Mouse (Mus musculus) thymus, postnatal 10 days (tissue): Measurements from ENCODE around the gene Tfap2b.

Experiments used
- DNase-seq, 2 experiments: peaks; one replicate each; pipeline ENCODE4 v3.0.0; 2021; ENCODE audit warnings: low spot score in 2 of 2

Tfap2b gene

DNA sequence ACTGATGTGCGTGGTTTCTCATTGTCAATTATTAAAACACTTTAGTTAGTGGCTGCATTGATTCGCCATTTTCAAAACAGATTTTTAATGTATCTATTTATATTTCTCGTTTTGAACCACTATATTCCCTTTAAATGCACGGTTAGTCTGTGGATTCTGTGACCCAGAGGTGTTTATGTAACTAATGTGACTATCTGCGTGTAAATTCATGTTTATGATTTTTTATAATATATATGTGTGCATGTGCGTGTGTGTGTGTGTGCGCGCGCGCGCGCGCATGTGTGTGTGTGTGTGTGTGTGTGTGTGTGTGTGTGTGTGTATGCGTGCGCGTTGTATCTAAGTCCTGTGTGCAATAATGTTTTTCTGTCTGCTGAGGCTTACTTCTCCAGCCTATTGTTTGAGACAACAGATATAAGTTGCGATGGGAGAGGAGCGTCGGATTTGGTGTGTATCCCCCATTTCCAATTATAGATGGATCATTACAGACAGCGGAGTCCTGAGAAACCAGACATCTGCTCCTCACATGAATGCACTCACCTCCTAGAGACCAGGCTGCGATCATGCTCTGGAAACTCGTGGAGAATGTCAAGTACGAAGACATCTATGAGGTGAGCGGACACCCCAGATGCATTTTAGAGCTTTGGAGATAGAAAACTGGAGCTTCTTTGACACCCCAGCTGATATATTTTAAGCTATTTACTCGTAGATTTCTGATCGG lies at the start of gene Tfap2b:
Gene Tfap2b (plus strand): TSS at position 274 of the 718 bp plus-strand sequence.
- DNase-seq = no peak

- peak in 1 of 2 experiments; percentile 9 for DNase-seq
Observed at GRCm38 (mm10) chr1:19178742-19179397, 29.8 kb upstream of the Tfap2b start.

- no peak for DNase-seq
Observed at GRCm38 (mm10) chr1:19205649-19206048, 3.1 kb upstream of the Tfap2b start.

GRCm38 (mm10) chr1:19206194-19206593 lies 2.5 kb upstream of the Tfap2b start:
- no peak for DNase-seq

GRCm38 (mm10) chr1:19207611-19208010 lies 1.1 kb upstream of the Tfap2b start:
- DNase-seq = no peak

GRCm38 (mm10) chr1:19209359-19209745 lies 638 bp downstream of the Tfap2b start:
- DNase-seq = no peak

DNA sequence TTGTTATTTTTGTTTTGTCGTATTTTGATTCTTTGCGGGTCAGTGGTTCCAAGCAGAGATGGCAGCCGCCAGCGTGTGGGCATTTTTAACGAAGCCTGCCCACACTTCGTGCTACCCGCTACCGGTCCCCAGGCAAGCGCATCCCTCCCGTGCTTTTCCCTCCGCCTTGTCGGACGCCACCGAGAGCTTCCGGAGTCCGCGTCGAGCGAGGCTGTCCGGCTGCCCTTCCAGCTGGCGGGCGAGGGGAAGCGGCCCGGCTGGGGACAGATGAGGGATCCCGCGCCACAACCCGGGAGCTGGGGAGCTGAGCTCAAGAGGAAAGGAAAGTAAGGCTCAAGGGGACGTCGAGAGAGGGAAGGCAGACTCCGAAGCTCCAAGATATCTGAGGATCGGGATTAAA lies 1.1 kb downstream of the Tfap2b start:
- no peak for DNase-seq

GRCm38 (mm10) chr1:19210215-19211032 lies 1.7 kb downstream of the Tfap2b start:
- DNase-seq = no peak

GRCm38 (mm10) chr1:19211033-19211405 lies 2.3 kb downstream of the Tfap2b start:
- no peak for DNase-seq

- DNase-seq = no peak
Observed at GRCm38 (mm10) chr1:19211546-19212154, 2.9 kb downstream of the Tfap2b start.

DNA sequence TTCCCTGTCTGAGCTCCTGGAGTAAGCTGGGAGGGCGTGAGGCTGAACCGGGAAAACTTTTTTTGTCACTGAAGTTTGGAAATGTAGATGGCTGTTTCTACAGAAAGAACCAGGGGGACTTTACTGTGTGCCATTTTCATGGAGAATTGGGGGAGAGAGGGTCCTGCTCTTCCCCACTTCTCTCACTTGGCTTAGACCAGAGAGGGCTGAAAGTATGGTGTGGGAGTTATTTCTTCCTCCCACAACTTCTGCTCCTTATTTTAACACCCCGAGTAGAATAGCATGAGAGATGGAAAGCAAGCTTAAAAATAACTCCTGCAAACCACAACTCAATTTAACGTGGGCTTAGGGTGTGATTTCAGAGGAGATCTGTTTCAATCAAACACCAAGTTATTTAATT lies 4.0 kb downstream of the Tfap2b start:
- no peak for DNase-seq

GRCm38 (mm10) chr1:19213171-19213570 lies 4.5 kb downstream of the Tfap2b start:
- DNase-seq = no peak

DNA sequence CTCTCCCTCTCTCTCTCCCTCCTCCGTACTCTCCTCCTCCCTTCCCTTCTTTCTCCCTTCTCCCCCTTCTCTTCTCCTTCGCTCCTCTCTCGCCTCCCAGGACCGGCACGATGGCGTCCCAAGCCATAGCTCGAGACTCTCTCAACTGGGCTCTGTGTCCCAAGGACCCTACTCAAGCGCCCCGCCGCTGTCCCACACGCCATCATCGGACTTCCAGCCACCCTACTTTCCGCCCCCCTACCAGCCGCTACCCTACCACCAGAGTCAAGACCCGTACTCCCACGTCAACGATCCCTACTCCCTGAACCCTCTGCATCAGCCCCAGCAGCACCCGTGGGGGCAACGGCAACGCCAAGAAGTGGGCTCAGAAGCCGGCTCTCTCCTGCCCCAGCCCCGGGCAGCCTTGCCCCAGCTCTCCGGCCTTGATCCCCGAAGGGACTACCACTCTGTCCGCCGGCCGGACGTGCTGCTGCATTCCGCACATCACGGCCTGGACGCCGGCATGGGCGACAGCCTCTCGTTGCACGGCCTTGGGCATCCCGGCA lies 5.2 kb downstream of the Tfap2b start:
- DNase-seq = no peak

- DNase-seq = no peak
Observed at GRCm38 (mm10) chr1:19217391-19217790, 8.7 kb downstream of the Tfap2b start.

- no peak for DNase-seq
Observed at GRCm38 (mm10) chr1:19218221-19218620, 9.5 kb downstream of the Tfap2b start.

- no peak for DNase-seq
Observed at GRCm38 (mm10) chr1:19219381-19219780, 10.7 kb downstream of the Tfap2b start.

DNA sequence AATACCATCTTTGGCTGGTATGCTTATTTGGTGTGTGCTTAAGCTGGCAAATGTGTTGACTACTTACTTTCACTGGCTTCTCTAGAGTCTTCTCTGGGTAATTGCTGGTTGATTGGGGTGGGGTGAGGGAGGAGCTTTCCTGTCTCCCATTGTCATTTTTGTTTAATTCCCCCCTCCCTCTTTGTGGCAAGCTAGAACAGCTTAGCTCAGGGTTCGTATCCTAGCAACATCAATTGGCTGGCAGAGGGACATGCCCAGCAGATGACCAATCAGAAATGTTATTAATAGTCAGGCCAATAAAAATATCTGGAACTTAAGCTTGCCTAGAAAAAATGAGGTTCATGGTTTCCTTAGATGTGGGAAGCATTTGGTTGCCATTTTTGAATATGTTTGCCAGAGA lies 11.8 kb downstream of the Tfap2b start:
- DNase-seq = no peak

DNA sequence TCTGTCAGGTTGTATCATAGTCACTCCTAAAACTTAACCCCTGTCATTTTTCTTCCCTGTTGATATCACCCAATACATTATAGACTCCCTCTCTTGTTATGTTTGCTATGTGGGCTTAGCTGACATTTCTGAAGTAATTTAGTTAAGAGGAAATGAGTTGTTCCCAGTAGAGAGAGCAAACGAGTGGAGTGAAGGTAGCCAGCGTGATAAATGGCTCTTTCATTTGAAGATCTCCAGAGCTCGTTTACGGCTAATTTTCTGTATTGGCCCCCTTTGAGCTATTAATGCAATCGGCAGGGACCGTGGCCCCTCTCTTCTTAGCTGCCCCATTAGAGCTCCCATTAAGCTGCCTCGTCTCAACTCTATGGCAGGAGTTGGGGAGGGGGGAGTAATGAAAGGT lies 12.9 kb downstream of the Tfap2b start:
- DNase-seq = no peak

DNA sequence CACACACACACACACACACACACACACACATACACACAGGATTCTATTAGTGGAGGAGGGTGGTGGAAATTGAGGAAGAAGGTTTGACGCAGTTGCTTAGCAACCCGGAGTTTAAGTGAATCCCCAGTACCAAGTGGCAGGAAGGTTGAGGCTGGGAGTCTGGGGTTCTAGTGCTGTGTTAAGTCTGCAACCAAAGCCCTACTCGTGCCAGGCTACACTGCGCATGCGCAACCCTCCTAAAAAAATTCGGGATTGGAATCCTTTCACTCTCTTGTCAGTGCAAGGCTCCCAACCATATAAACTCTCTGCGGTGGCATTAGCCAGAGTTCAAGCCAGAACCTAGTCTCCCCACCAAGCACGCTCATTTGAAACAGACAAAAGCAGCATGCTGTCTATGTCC lies 18.0 kb downstream of the Tfap2b start:
- DNase-seq = no peak

DNA sequence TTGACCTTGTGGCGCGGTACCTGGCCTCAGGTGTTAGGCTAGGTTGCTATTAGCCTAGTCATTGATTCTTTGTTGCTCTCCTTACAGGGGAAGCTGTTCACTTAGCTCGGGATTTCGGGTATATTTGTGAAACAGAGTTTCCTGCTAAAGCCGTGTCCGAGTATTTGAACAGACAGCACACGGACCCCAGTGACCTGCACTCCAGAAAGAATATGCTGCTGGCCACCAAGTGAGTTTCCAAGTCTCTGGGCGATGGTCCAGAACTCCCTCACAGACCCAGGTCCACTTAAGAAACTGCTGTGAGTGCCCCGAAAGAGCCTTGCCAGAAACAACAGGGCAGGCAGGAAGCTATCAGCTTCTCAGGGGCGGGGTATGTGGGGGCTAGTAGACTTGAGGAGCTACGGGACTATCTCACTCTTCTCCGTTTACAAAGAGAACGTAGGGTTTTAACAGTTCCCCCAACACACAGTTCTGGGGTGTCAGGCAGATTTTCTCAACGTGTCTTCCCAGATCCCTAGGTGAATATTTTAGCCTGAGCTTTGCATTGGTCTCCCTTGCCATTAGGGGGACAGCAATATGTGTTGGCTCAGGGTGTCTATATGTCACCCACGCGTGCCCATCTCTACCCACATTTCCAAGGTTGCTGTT lies 22.3 kb downstream of the Tfap2b start:
- DNase-seq = no peak

DNA sequence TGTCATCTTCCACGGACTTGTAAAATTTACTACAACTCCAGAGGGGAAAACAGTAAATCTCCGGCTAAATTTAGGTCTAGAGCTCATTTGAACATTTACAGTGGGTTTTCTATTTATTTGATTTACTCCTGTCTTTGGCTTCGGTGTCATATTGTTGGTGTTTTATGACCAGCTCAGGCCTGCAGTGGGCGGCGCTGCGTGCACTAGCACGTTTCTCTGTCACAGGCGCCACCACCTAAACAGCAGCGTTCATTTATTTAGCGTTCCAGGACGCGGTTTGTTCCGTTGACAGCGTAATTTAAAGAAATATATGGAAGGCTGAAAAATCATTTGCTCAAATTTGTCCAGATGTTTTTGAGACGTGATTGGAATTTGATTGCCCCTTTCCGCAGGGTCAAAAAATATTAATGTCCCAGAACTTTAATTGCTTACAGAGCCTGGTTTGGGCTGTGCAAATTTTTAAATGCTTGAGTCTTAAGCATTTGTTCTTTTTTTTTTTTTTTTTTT lies 22.9 kb downstream of the Tfap2b start:
- DNase-seq = no peak
